Mouse (Mus musculus) gastrocnemius, postnatal 25 days (tissue): ENCODE data around the gene Tfec. TPM values are rescaled to one million over a fixed set of nuclear protein-coding genes. Genes with fewer than 3 reads are reported as not detected.

Experiments
- DNase-seq: peaks from one replicate; pipeline ENCODE4 v3.0.0; 2022
- total RNA-seq, 2 experiments: library from RNA; stranded (reverse); gene quantifications; 1 replicate in 1 of 2; 2 replicates in 1 of 2; pipeline ENCODE4 v1.2.3; 2021

Tfec gene
- total RNA-seq, 2 experiments from 2014 or later: 0.35 TPM; not detected in 1

- DNase-seq: no peak
Measured at GRCm38 (mm10) chr6:16794036-16794435, 104.2 kb downstream of the Tfec start.

DNA sequence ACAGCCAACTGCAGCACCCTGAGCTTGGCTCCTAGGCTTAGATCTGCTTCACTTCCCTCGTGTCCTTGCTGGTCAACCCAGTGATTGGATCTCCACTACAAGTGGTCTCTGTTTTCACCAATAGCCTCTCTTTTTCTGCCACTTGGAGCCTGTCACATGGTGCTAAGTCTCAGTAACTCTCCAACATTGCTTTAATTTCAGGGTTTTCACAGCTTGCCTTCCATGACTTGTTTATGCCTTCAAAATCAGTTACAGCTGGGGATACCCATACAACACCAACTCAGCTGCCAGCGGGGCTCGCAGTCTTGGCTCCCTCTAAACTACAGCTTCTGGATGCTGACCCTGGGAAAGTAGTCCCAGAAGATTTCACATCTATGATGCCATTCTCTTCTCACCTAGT lies 113.1 kb downstream of the Tfec start:
- DNase-seq: no peak

Other genes starting within 250 kb of the Tfec start
- gene Tes, start 166.7 kb upstream of the Tfec start, total RNA-seq: 1 to 10 TPM; 1.3 to 2.3 TPM